Comparison of ENCODE assay signal across 21 mouse cellular contexts in genomic region chr12:113210586-113211378, GRCm38 (mm10). TPM values are rescaled to one million over a fixed set of nuclear protein-coding genes. Genes with fewer than 3 reads are reported as not detected.
A peak's percentile ranks its signal among the peaks of the same experiment; 100 is the strongest.
DNase-seq lines count a peak whose midpoint lies in the region; TF ChIP-seq lines count a peak whose summit lies in the region.
"Had no signal": no experiment of that assay in that cellular context is flagged by ENCODE, and none has a peak within 500 bp of the region (broad histone marks: within the 10 kb centered on the region; RNA-seq: fewer than 3 reads in every experiment).

No protein-coding gene starts in this region.

- no peak for TF ChIP-seq CTCF in C2C12 (IDR thresholded peaks at IDR 0.05; ENCODE audit: control insufficient read depth, insufficient read depth, insufficient read length)

- H3K4me3 ChIP-seq in C2C12 (ENCODE audit: insufficient read depth, poor library complexity, severe bottlenecking), result no peak overlapping the region
- H3K4me3 ChIP-seq: hindbrain, embryonic 13.5 days; neural tube, embryonic 12.5 days had no signal

- no peaks in the 10 kb centered on the region for H3K79me2 ChIP-seq in C2C12 (ENCODE audit: control insufficient read depth, insufficient read depth)

- no peak overlapping the region for H3ac ChIP-seq in C2C12 (ENCODE audit: control insufficient read depth, insufficient read length, low read depth)

- intact Hi-C loops in heart, postnatal 10 days (cut with DNase I), result no loop called here
- intact Hi-C loops in left cerebral cortex, postnatal 25 days (cut with DNase I), result no loop called here

- no peaks in the 10 kb centered on the region for H3K36me3 ChIP-seq in C2C12 (ENCODE audit: control insufficient read depth, insufficient read depth)
- H3K36me3 ChIP-seq: hindbrain, embryonic 13.5 days; neural tube, embryonic 12.5 days had no signal

- H3K79me3 ChIP-seq in C2C12 (ENCODE audit: low read depth), result no peaks in the 10 kb centered on the region

- no peaks in the 10 kb centered on the region for H3K27me3 ChIP-seq in C2C12 (ENCODE audit: control insufficient read depth, insufficient read depth, insufficient read length)
- H3K27me3 ChIP-seq: hindbrain, embryonic 13.5 days; neural tube, embryonic 12.5 days had no signal

- peak; percentile 89 for DNase-seq in heart, adult 11 months
- DNase-seq in heart, postnatal 10 days, result no peak
- peak; percentile 56 for DNase-seq in 3134 (ENCODE audit: extremely low read depth, insufficient read length, low spot score)
- DNase-seq in fibroblast of lung, adult 2 months (ENCODE audit: low read depth), result peak; percentile 92
- DNase-seq in left cerebral cortex, postnatal 25 days (ENCODE audit: low spot score in 2 of 2), result no peak
- DNase-seq in frontal cortex, postnatal 10 days (ENCODE audit: low spot score in 2 of 2), result no peak
- DNase-seq: cerebellum, adult 9-10 months; forebrain, postnatal 0 days; gastrocnemius, postnatal 25 days; heart, postnatal 36 days; kidney, adult 18-20 months; kidney, postnatal 4 days; left cerebral cortex, postnatal 4 days; lung, postnatal 14 days; midbrain, embryonic 14.5 days; right cerebral cortex, postnatal 14 days; thymus, adult 2 months had no signal

TF ChIP-seq in C2C12, 6 proteins besides CTCF, POLR2A, EP300 and RAD21:
- TF ChIP-seq FOSL1 (IDR thresholded peaks at IDR 0.05; ENCODE audit: insufficient read depth, low read length, poor library complexity, severe bottlenecking), result no peak
- no peak for TF ChIP-seq USF1 (IDR thresholded peaks at IDR 0.05; ENCODE audit: low read depth)
- peak; percentile 40 for TF ChIP-seq CEBPB (IDR thresholded peaks at IDR 0.05; ENCODE audit: low read depth)
- no peak for TF ChIP-seq MAX (IDR thresholded peaks at IDR 0.05)
- TF ChIP-seq MYOD1 (IDR thresholded peaks at IDR 0.05; ENCODE audit: control insufficient read depth, insufficient read length, low read depth), result no peak
- TF ChIP-seq MYOG (IDR thresholded peaks at IDR 0.05; ENCODE audit: control insufficient read depth, extremely low read depth, insufficient read length), result no peak

RNA-seq across cellular contexts. Expression of gene Tmem121, which starts 25.1 kb away (rescaled TPM):
- under 1 TPM; 0.43 to 0.97 TPM for total RNA-seq in heart, postnatal 10 days (2021)
- polyA plus RNA-seq in C2C12 (2012; fragmentation: generic; extraction: Trizol), result 6.3 TPM
- 10 to 100 TPM; 26.3 to 29.6 TPM for total RNA-seq in left cerebral cortex, postnatal 25 days (2021)
- total RNA-seq: heart, postnatal 36 days had no signal
- polyA plus RNA-seq: activated CD4-positive, CD25-positive, alpha-beta regulatory T cell, adult 4 months had no signal

RNA-seq across cellular contexts. Expression of gene Tedc1, which starts 54.6 kb away (rescaled TPM):
- 1 to 10 TPM; 2.5 to 2.8 TPM for total RNA-seq in heart, postnatal 10 days (2021)
- 23.8 TPM for polyA plus RNA-seq in C2C12 (2012; fragmentation: generic; extraction: Trizol)
- 1 to 10 TPM; 1.4 to 1.8 TPM for total RNA-seq in left cerebral cortex, postnatal 25 days (2021)

Comparison
In these comparisons a context has a peak if more than half of its experiments do, and no peak if none do; other contexts are left out.
1. DNase-seq: peak in heart, adult 11 months (single experiment), 3134 (single experiment) and fibroblast of lung, adult 2 months (single experiment); none in heart, postnatal 10 days (0 of 2), left cerebral cortex, postnatal 25 days (0 of 2) and frontal cortex, postnatal 10 days (0 of 2).
2. RNA of gene Tmem121, which starts 25.1 kb away (total RNA-seq): 26.3 to 29.6 TPM in left cerebral cortex, postnatal 25 days; 0.43 to 0.97 TPM in heart, postnatal 10 days; every median in the first group is over 10 times any median in the second.